Comparison of ENCODE assay signal across 8 mouse cellular contexts in the genomic region with DNA sequence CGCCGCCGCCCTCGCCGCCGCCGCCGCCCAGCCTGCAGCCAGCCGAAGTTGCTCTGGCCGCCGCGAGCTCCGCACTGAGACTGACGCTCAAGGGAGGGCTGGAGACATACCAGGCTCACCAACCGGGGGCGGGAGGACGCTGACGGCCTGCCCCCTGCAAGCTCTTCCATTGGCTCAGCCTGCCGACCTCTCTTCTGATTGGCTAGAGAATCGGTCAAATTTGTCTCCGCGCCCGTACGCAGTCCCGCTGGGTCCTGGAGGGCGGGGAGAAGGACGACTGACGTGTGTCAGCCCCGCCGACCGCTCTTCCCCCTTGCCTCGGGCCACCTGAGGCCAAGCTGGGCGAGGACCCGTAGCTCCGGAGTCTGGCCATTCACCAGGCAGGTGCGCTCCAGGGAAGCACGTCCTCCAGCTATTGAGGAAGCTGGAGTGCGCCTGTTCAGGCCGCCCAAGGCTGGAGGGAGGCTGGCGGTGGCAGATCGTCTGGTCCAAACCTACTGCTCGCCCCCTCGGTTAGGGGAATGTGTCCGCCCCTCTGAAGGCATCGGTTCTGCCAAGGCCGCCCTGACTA. TPM values are rescaled to one million over a fixed set of nuclear protein-coding genes. Genes with fewer than 3 reads are reported as not detected.
DNase-seq lines count a peak whose midpoint lies in the region; ATAC-seq lines count a peak whose summit lies in the region.

A gene (minus strand): TSS at position 90 of the 571 bp plus-strand sequence.

- under 1% methylated on average over 45 of the region's 46 CpGs for WGBS in heart, embryonic 14.5 days
- WGBS in liver, embryonic 13.5 days (ENCODE audit: insufficient replicate concordance), result under 1% methylated on average over 46 of the region's 46 CpGs
- whole genome bisulfite sequencing in stomach, embryonic 16.5 days, result under 1% methylated on average over 43 of the region's 46 CpGs

- H3K4me1 ChIP-seq in heart, embryonic 14.5 days (ENCODE audit: control insufficient read depth in 2 of 2, insufficient read depth in 2 of 2, low read length in 2 of 2), result peaks cover 2 to 21% of the 10 kb centered on the region in 2 experiments; a peak in 3 of 4 replicates
- peaks cover 30% of the 10 kb centered on the region for H3K4me1 ChIP-seq in liver, embryonic 13.5 days (replicated peaks)
- peaks cover 10% of the 10 kb centered on the region; the same call in 1 of the 2 replicates for H3K4me1 ChIP-seq in stomach, embryonic 16.5 days (ENCODE audit: control insufficient read depth, insufficient read depth, low read length)

- no peaks in the 10 kb centered on the region for H3K9me3 ChIP-seq in heart, embryonic 14.5 days (ENCODE audit: control insufficient read depth, low read length)
- no peaks in the 10 kb centered on the region for H3K9me3 ChIP-seq in liver, embryonic 13.5 days (replicated peaks)
- no peaks in the 10 kb centered on the region for H3K9me3 ChIP-seq in stomach, embryonic 16.5 days (replicated peaks; ENCODE audit: control insufficient read depth, low read length)

- H3K27me3 ChIP-seq in heart, embryonic 14.5 days (ENCODE audit: control insufficient read depth, insufficient read depth, low read length), result no peaks in the 10 kb centered on the region
- 0 out of 2 replicates have a peak, but pooled peaks cover 2% of the 10 kb centered on the region for H3K27me3 ChIP-seq in liver, embryonic 13.5 days
- H3K27me3 ChIP-seq in stomach, embryonic 16.5 days (ENCODE audit: control insufficient read depth, insufficient read depth, low read length), result no peaks in the 10 kb centered on the region

- no peaks in the 10 kb centered on the region for H3K36me3 ChIP-seq in heart, embryonic 14.5 days (ENCODE audit: control insufficient read depth, insufficient read depth, low read length)
- no peaks in the 10 kb centered on the region for H3K36me3 ChIP-seq in liver, embryonic 13.5 days
- H3K36me3 ChIP-seq in stomach, embryonic 16.5 days (ENCODE audit: control insufficient read depth, insufficient read depth, low read length), result no peaks in the 10 kb centered on the region

- H3K4me3 ChIP-seq in heart, embryonic 14.5 days (ENCODE audit: control insufficient read depth in 1 of 2, insufficient read depth in 1 of 2, low read depth in 1 of 2, low read length in 2 of 2), result peak within 1 kb of the TSS; percentile 84 to 88
- peak within 1 kb of the TSS; percentile 95 for H3K4me3 ChIP-seq in liver, embryonic 13.5 days (replicated peaks)
- H3K4me3 ChIP-seq in stomach, embryonic 16.5 days (replicated peaks; ENCODE audit: low read length), result peak within 1 kb of the TSS; percentile 94

- ATAC-seq in CD4-positive, CD25-positive, alpha-beta regulatory T cell, adult 4 months, result peak; percentile 84
- ATAC-seq in heart, embryonic 14.5 days (ENCODE audit: insufficient number of reproducible peaks, insufficient read depth, low FRiP score, low read depth), result peak; percentile 100
- peak; percentile 98 for ATAC-seq in liver, embryonic 13.5 days (ENCODE audit: low read depth)
- peak; percentile 99 for ATAC-seq in stomach, embryonic 16.5 days (ENCODE audit: insufficient read depth, low FRiP score)

- peak; percentile 92 for DNase-seq in c-Kit-negative CD71-positive TER-119-positive erythroid progenitor cells, embryonic 14.5 days (ENCODE audit: low read depth, low spot score)
- peak; percentile 97 for DNase-seq in fibroblast of lung, adult 2 months (ENCODE audit: low read depth)
- DNase-seq in kidney, postnatal 14 days, result peak; percentile 97
- DNase-seq in liver, embryonic 13.5 days, result peak; percentile 96
- peak; percentile 94 for DNase-seq in neural tube, embryonic 10.5 days (ENCODE audit: extremely low spot score, low spot score)

- peak within 1 kb of the TSS; percentile 97 for H3K9ac ChIP-seq in heart, embryonic 14.5 days (ENCODE audit: low read length)
- peak within 1 kb of the TSS; percentile 96 for H3K9ac ChIP-seq in liver, embryonic 13.5 days
- peak within 1 kb of the TSS; percentile 98 for H3K9ac ChIP-seq in stomach, embryonic 16.5 days (ENCODE audit: low read length)

- peak within 1 kb of the TSS; percentile 90 to 97 for H3K27ac ChIP-seq in heart, embryonic 14.5 days (replicated peaks in 1 of 2; ENCODE audit: control insufficient read depth in 1 of 2, insufficient read depth in 1 of 2, low read depth in 2 of 2, low read length in 2 of 2)
- H3K27ac ChIP-seq in liver, embryonic 13.5 days, result peak within 1 kb of the TSS; percentile 95
- peak within 1 kb of the TSS; percentile 95 for H3K27ac ChIP-seq in stomach, embryonic 16.5 days (ENCODE audit: low read length)

- peak within 1 kb of the TSS; percentile 78 for H3K4me2 ChIP-seq in heart, embryonic 14.5 days (ENCODE audit: low read length)
- H3K4me2 ChIP-seq in liver, embryonic 13.5 days, result peak within 1 kb of the TSS; percentile 97
- H3K4me2 ChIP-seq in stomach, embryonic 16.5 days (ENCODE audit: low read depth, low read length), result peak within 1 kb of the TSS; percentile 72

RNA-seq across cellular contexts. Expression of the gene that starts here (rescaled TPM):
- polyA plus RNA-seq in CD4-positive, CD25-positive, alpha-beta regulatory T cell, adult 4 months (2017; shearing (Covaris generic)), result 10 to 100 TPM; 41.0 to 62.7 TPM
- polyA plus RNA-seq in heart, embryonic 14.5 days (2014; fragmentation: Nextera tagmentation; extraction: Ambion mirVana), result 42.0 and 45.6 TPM in 2 replicates
- polyA plus RNA-seq in liver, embryonic 13.5 days (2015; fragmentation: Nextera tagmentation; extraction: Ambion mirVana), result 8.0 and 9.8 TPM in 2 replicates
- polyA plus RNA-seq in stomach, embryonic 16.5 days (2015; fragmentation: Nextera tagmentation; extraction: Ambion mirVana), result 14.2 and 19.0 TPM in 2 replicates

Comparison
In these comparisons a context has a peak if more than half of its experiments do, and no peak if none do; other contexts are left out.
1. Peak in every context shown above with its lines: DNase-seq, ATAC-seq, H3K4me3 ChIP-seq and H3K27ac ChIP-seq.